Mouse (Mus musculus): ENCODE results near the gene Hnrnpu.
"Not testable (repeated sequence)": the region's sequence is repeated elsewhere in the genome, so short reads cannot be mapped to it uniquely, and the experiment has no call there.

Gene Hnrnpu

GRCm38 (mm10) chr1:178337551-178338317, at the start of gene Hnrnpu:
Gene Hnrnpu, minus strand, starts transcription at chr1:178337797.
- in situ Hi-C loops (cut with MboI; ENCODE audit: low sequenced_read_pairs): no loop called here

GRCm38 (mm10) chr1:178382165-178382564, 44.6 kb upstream of the Hnrnpu start:
- in situ Hi-C loops (cut with MboI; ENCODE audit: low sequenced_read_pairs): no loop called here

- in situ Hi-C loops (cut with MboI; ENCODE audit: low sequenced_read_pairs): no loop called here
Measured at GRCm38 (mm10) chr1:178379224-178379623, 41.6 kb upstream of the Hnrnpu start.

- in situ Hi-C loops (cut with MboI; ENCODE audit: low sequenced_read_pairs): no loop called here
Measured at GRCm38 (mm10) chr1:178378115-178378514, 40.5 kb upstream of the Hnrnpu start.

GRCm38 (mm10) chr1:178376907-178377306, 39.3 kb upstream of the Hnrnpu start:
- in situ Hi-C loops (cut with MboI; ENCODE audit: low sequenced_read_pairs): no loop called here

- in situ Hi-C loops (cut with MboI; ENCODE audit: low sequenced_read_pairs): no loop called here
Measured at GRCm38 (mm10) chr1:178376061-178376460, 38.5 kb upstream of the Hnrnpu start.

GRCm38 (mm10) chr1:178375381-178375780, 37.8 kb upstream of the Hnrnpu start:
- in situ Hi-C loops (cut with MboI; ENCODE audit: low sequenced_read_pairs): no loop called here

- in situ Hi-C loops (cut with MboI; ENCODE audit: low sequenced_read_pairs): no loop called here
Measured at GRCm38 (mm10) chr1:178372681-178373080, 35.1 kb upstream of the Hnrnpu start.

- in situ Hi-C loops (cut with MboI; ENCODE audit: low sequenced_read_pairs): no loop called here
Measured at GRCm38 (mm10) chr1:178369272-178369651, 31.7 kb upstream of the Hnrnpu start.

- in situ Hi-C loops (cut with MboI; ENCODE audit: low sequenced_read_pairs): no loop called here
Measured at GRCm38 (mm10) chr1:178368548-178369271, 31.1 kb upstream of the Hnrnpu start.

GRCm38 (mm10) chr1:178368121-178368520, 30.5 kb upstream of the Hnrnpu start:
- in situ Hi-C loops (cut with MboI; ENCODE audit: low sequenced_read_pairs): no loop called here

- in situ Hi-C loops (cut with MboI; ENCODE audit: low sequenced_read_pairs): no loop called here
Measured at GRCm38 (mm10) chr1:178365171-178365570, 27.6 kb upstream of the Hnrnpu start.

GRCm38 (mm10) chr1:178360702-178361101, 23.1 kb upstream of the Hnrnpu start:
- in situ Hi-C loops (cut with MboI; ENCODE audit: low sequenced_read_pairs): no loop called here

GRCm38 (mm10) chr1:178360264-178360663, 22.7 kb upstream of the Hnrnpu start:
- in situ Hi-C loops (cut with MboI; ENCODE audit: low sequenced_read_pairs): no loop called here

- in situ Hi-C loops (cut with MboI; ENCODE audit: low sequenced_read_pairs): no loop called here
Measured at GRCm38 (mm10) chr1:178357776-178358710, 20.4 kb upstream of the Hnrnpu start.

GRCm38 (mm10) chr1:178354576-178354975, 17.0 kb upstream of the Hnrnpu start:
- in situ Hi-C loops (cut with MboI; ENCODE audit: low sequenced_read_pairs): no loop called here

- in situ Hi-C loops (cut with MboI; ENCODE audit: low sequenced_read_pairs): no loop called here
Measured at GRCm38 (mm10) chr1:178351643-178352042, 14.0 kb upstream of the Hnrnpu start.

GRCm38 (mm10) chr1:178350792-178351191, 13.2 kb upstream of the Hnrnpu start:
- in situ Hi-C loops (cut with MboI; ENCODE audit: low sequenced_read_pairs): no loop called here

GRCm38 (mm10) chr1:178344071-178344805, 6.6 kb upstream of the Hnrnpu start:
- in situ Hi-C loops (cut with MboI; ENCODE audit: low sequenced_read_pairs): not testable (repeated sequence)

- in situ Hi-C loops (cut with MboI; ENCODE audit: low sequenced_read_pairs): no loop called here
Measured at GRCm38 (mm10) chr1:178342612-178343011, 5.0 kb upstream of the Hnrnpu start.

Measured in CH12F3 (cell line).